Mouse (Mus musculus) lung, postnatal 0 days (tissue): Measurements from ENCODE around the gene Sox5. TPM values are rescaled to one million over a fixed set of nuclear protein-coding genes. Genes with fewer than 3 reads are reported as not detected.
A peak's percentile ranks its signal among the peaks of the same experiment; 100 is the strongest.

Experiments
- ATAC-seq: fragments of 200-750 bp; cut with Nextera tagmentation; 2 replicates; pipeline ENCODE4 v1.8.0; 2017; ENCODE audit warnings: moderate library complexity
- DNase-seq: peaks from one replicate; pipeline ENCODE4 v3.0.0-alpha.2; 2016; ENCODE audit warnings: low spot score
- H3K27ac ChIP-seq: fragments of 300-500 bp; sonication (generic); 2 replicates; pipeline ENCODE4 v1.5.1; 2014; ENCODE audit warnings: antibody characterized with exemption, mild to moderate bottlenecking, low read length, mixed read lengths
- H3K27me3 ChIP-seq: fragments of 300-500 bp; sonication (generic); replicated peaks from 2 replicates; pipeline ENCODE4 v1.6.1; 2014; ENCODE audit warnings: low read length, mixed read lengths; ENCODE audit not compliant: insufficient read depth
- H3K36me3 ChIP-seq: fragments of 300-500 bp; sonication (generic); 2 replicates; pipeline ENCODE4 v1.6.1; 2014; ENCODE audit warnings: low read length, mixed read lengths; ENCODE audit not compliant: insufficient read depth
- H3K4me1 ChIP-seq: fragments of 300-500 bp; sonication (generic); 2 replicates; pipeline ENCODE4 v1.6.1; 2014; ENCODE audit warnings: antibody characterized with exemption, low read depth, low read length, mixed read lengths; ENCODE audit not compliant: insufficient read depth
- H3K4me2 ChIP-seq: fragments of 300-500 bp; sonication (generic); replicated peaks from 2 replicates; pipeline ENCODE4 v1.6.1; 2014; ENCODE audit warnings: low read depth, mild to moderate bottlenecking, low read length, moderate library complexity, mixed read lengths
- H3K4me3 ChIP-seq: fragments of 300-500 bp; sonication (generic); 2 replicates; pipeline ENCODE4 v1.5.1; 2014; ENCODE audit warnings: low read depth, low read length
- H3K9ac ChIP-seq: fragments of 300-500 bp; sonication (generic); replicated peaks from 2 replicates; pipeline ENCODE4 v1.6.1; 2014; ENCODE audit warnings: low read depth, mild to moderate bottlenecking
- H3K9me3 ChIP-seq: fragments of 300-500 bp; sonication (generic); 2 replicates; pipeline ENCODE4 v1.6.1; 2016; ENCODE audit warnings: low read length, mixed read lengths
- CTCF ChIP-seq: IDR thresholded peaks from 2 replicates; pipeline ENCODE4 v1.5.1; 2016; ENCODE audit warnings: antibody characterized with exemption, mild to moderate bottlenecking
- EP300 ChIP-seq: IDR thresholded peaks from 2 replicates; pipeline ENCODE4 v1.6.1; 2016; ENCODE audit warnings: antibody characterized with exemption, mild to moderate bottlenecking, control low read depth
- WGBS: fragments of 180-500 bp; shearing (Covaris S2); extraction: QIAGEN DNeasy Blood & Tissue Kit; methylation state at CpG from one replicate; pipeline ENCODE4 v1.1.7; 2014; 5-methylcytosine and 5-hydroxymethylcytosine counted together
- polyA plus RNA-seq: library from polyadenylated mRNA; unstranded; fragments of >200 nt; fragmentation: Nextera tagmentation; extraction: Ambion mirVana; gene quantifications from 2 replicates; pipeline ENCODE4 v1.2.1, GENCODE M21; 2015

Gene Sox5
- polyA plus RNA-seq, 1 experiment from 2014 or later: 9.8 TPM

DNA sequence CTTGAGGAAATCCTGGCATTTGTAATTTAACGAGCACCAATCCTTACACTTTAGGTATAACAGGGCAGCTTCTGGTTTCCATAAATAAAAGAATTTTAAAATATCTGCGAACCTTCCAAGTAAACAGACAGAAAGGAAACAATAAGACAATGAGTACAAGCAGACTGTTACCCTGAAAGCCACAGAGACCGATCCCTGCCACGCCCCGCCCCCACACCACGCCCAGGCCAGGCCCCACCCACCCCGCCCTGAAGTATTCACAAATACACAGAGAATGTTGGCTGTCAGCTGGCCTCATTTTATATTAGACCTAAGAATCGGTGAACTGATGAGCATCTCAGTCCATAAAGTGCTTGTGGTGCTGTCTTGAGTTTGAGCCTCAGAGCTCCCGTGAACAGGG, 117.0 kb downstream of the Sox5 start:
- H3K4me1 ChIP-seq: no peaks in the 10 kb centered on the region
- H3K4me3 ChIP-seq: no peak overlapping the region
- no peak overlapping the region for H3K27ac ChIP-seq
- H3K27me3 ChIP-seq: no peaks in the 10 kb centered on the region
- ATAC-seq: 0 out of 2 replicates have a peak, but pooled peaks have one; percentile 30
- DNase-seq: no peak
- H3K9me3 ChIP-seq: no peaks in the 10 kb centered on the region
- no peak for TF ChIP-seq CTCF
- TF ChIP-seq EP300: no peak
- no peak overlapping the region for H3K4me2 ChIP-seq
- 64% methylated on average over 9 of the region's 9 CpGs for WGBS
- no peak overlapping the region for H3K9ac ChIP-seq
- H3K36me3 ChIP-seq: no peaks in the 10 kb centered on the region

DNA sequence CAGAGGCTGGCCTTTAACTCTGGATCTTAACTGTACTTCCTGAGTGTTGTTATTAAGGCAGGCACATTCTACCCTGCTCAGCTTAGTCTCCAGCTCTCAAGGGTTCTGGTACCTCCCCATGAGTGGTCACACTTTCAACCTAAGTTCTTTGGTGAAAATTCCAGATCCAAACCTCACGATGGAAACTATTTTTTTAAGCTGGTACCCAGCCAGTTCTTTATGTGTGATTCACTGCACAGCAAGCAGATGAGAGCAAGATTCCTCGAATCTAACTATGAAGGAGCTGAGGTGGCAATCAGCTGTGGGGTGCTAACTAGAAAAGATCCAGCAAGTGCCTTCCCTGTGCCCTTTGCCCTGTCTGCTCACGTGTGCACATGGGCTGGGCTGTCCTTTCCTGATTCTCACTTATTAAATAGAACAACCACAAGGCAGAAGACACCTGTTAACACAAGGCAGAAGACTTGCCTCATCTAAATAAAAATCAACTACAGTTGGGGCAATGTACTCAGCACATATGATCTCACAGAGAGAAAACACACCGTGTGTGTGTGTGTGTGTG, 118.2 kb downstream of the Sox5 start:
- Histone ChIP-seq H3K36me3 (no peaks in the 10 kb centered on the region), H3K4me2 (no peak overlapping the region), H3K9ac (no peak overlapping the region), H3K4me1 (no peaks in the 10 kb centered on the region), H3K9me3 (no peaks in the 10 kb centered on the region), H3K27ac (no peak overlapping the region), H3K4me3 (no peak overlapping the region), H3K27me3 (no peaks in the 10 kb centered on the region)
- TF ChIP-seq EP300 (no peak), CTCF (no peak)
- 59% methylated on average over 4 of the region's 4 CpGs for WGBS
- DNase-seq (no peak), ATAC-seq (no peak)

- Histone ChIP-seq H3K9ac (no peak overlapping the region), H3K4me2 (no peak overlapping the region), H3K36me3 (no peaks in the 10 kb centered on the region), H3K27ac (no peak overlapping the region), H3K4me1 (no peaks in the 10 kb centered on the region), H3K4me3 (no peak overlapping the region), H3K9me3 (no peaks in the 10 kb centered on the region), H3K27me3 (no peaks in the 10 kb centered on the region)
- WGBS: 60% methylated on average over 10 of the region's 10 CpGs
- DNase-seq (peak; percentile 31), ATAC-seq (peak; percentile 65)
- no peak for TF ChIP-seq CTCF
- no peak for TF ChIP-seq EP300
Observed at GRCm38 (mm10) chr6:144659115-144660108, 122.4 kb downstream of the Sox5 start.

- DNase-seq (no peak), ATAC-seq (no peak)
- no peaks in the 10 kb centered on the region for H3K36me3 ChIP-seq
- 70% methylated on average over 5 of the region's 5 CpGs for WGBS
- no peaks in the 10 kb centered on the region for H3K4me1 ChIP-seq
- TF ChIP-seq CTCF (no peak), EP300 (no peak)
- no peak overlapping the region for H3K4me2 ChIP-seq
- no peak overlapping the region for H3K9ac ChIP-seq
- H3K4me3 ChIP-seq: no peak overlapping the region
- H3K27me3 ChIP-seq: no peaks in the 10 kb centered on the region
- no peak overlapping the region for H3K27ac ChIP-seq
- no peaks in the 10 kb centered on the region for H3K9me3 ChIP-seq
Observed at GRCm38 (mm10) chr6:144652876-144653275, 128.9 kb downstream of the Sox5 start.

- no peak overlapping the region for H3K4me2 ChIP-seq
- H3K9ac ChIP-seq: no peak overlapping the region
- H3K9me3 ChIP-seq: no peaks in the 10 kb centered on the region
- ATAC-seq: no peak
- WGBS: 57% methylated on average over 9 of the region's 9 CpGs
- H3K36me3 ChIP-seq: no peaks in the 10 kb centered on the region
- peaks cover 5% of the 10 kb centered on the region; the same call in 1 of the 2 replicates for H3K4me1 ChIP-seq
- H3K4me3 ChIP-seq: no peak overlapping the region
- TF ChIP-seq EP300 (no peak), CTCF (no peak)
- H3K27me3 ChIP-seq: no peaks in the 10 kb centered on the region
- DNase-seq: peak; percentile 17
- H3K27ac ChIP-seq: peak overlapping the region; percentile 35; the same call in 1 of the 2 replicates
Observed at GRCm38 (mm10) chr6:144648896-144649295, 132.9 kb downstream of the Sox5 start.

DNA sequence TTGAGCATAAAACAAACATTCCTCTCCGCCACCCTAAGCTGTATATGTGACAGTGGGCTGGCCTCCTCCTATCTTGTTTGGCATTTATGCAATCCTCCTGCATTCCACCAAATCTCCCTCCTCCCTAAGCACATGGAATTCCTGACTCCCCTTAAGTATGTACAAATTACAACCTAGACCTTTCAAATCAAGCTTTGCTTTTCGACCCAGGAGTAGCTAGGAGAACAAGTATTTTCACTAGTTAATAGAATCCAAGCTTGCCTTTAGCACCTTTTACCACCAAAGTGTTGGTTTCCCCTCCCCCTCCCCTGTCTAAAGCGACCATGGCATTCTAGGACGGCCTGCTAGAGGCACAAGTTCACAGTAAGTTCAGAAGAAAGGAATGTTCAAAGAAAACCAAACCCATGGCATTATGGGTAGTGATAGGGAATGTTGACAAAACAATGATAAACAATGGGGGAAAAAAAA, 133.6 kb downstream of the Sox5 start:
- ATAC-seq (peak; percentile 76), DNase-seq (peak; percentile 78)
- Histone ChIP-seq H3K9me3 (no peaks in the 10 kb centered on the region), H3K27ac (peak overlapping the region; percentile 35), H3K27me3 (no peaks in the 10 kb centered on the region), H3K4me1 (peaks cover 5% of the 10 kb centered on the region; the same call in 1 of the 2 replicates), H3K4me3 (no peak overlapping the region), H3K36me3 (no peaks in the 10 kb centered on the region), H3K9ac (no peak overlapping the region), H3K4me2 (no peak overlapping the region)
- WGBS: 8% methylated on average over 4 of the region's 4 CpGs
- TF ChIP-seq CTCF (no peak), EP300 (peak; percentile 81)
